ENCODE assay signal across 7 mouse cellular contexts in genomic region chr19:47919966-47920375, GRCm38 (mm10). TPM values are rescaled to one million over a fixed set of nuclear protein-coding genes. Genes with fewer than 3 reads are reported as not detected.
DNase-seq lines count a peak whose midpoint lies in the region; ATAC-seq and TF ChIP-seq lines count a peak whose summit lies in the region.

No protein-coding gene starts in this region.

- peak overlapping the region; percentile 56 for H3K4me2 ChIP-seq in forebrain, embryonic 14.5 days (ENCODE audit: low read length)
- H3K4me2 ChIP-seq in intestine, embryonic 14.5 days (ENCODE audit: low read length): peak overlapping the region; percentile 62
- H3K4me2 ChIP-seq in liver, embryonic 16.5 days (ENCODE audit: low read depth, low read length): peak overlapping the region; percentile 87
- peak overlapping the region; percentile 81 for H3K4me2 ChIP-seq in stomach, embryonic 14.5 days (replicated peaks; ENCODE audit: low read depth, low read length)

- CTCF ChIA-PET in Patski (lab: Charles Lee): interaction anchor here (0.9 to 3.0 kb wide), 10 partner anchors 9 to 55 kb away, joined by 3 to 10 read pairs (median 7); partner anchors contain the start of gene Gsto2

- no peaks in the 10 kb centered on the region for H3K36me3 ChIP-seq in forebrain, embryonic 14.5 days (ENCODE audit: control insufficient read depth, insufficient read depth, low read length)
- no peaks in the 10 kb centered on the region for H3K36me3 ChIP-seq in intestine, embryonic 14.5 days (ENCODE audit: control insufficient read depth, insufficient read depth, low read length)
- no peaks in the 10 kb centered on the region for H3K36me3 ChIP-seq in liver, embryonic 16.5 days (ENCODE audit: control insufficient read depth, insufficient read depth)
- H3K36me3 ChIP-seq in stomach, embryonic 14.5 days (ENCODE audit: control insufficient read depth, insufficient read depth, low read length): no peaks in the 10 kb centered on the region

- no peaks in the 10 kb centered on the region for H3K27me3 ChIP-seq in Patski
- H3K27me3 ChIP-seq in forebrain, embryonic 14.5 days (replicated peaks; ENCODE audit: control insufficient read depth, insufficient read depth, low read length): no peaks in the 10 kb centered on the region
- H3K27me3 ChIP-seq in intestine, embryonic 14.5 days (replicated peaks; ENCODE audit: control insufficient read depth, insufficient read depth, low read length): no peaks in the 10 kb centered on the region
- H3K27me3 ChIP-seq in liver, embryonic 16.5 days (ENCODE audit: control insufficient read depth, insufficient read depth, low read depth, low read length): no peaks in the 10 kb centered on the region
- no peaks in the 10 kb centered on the region for H3K27me3 ChIP-seq in stomach, embryonic 14.5 days (ENCODE audit: control insufficient read depth, insufficient read depth, low read length)

- H3K9me3 ChIP-seq in forebrain, embryonic 14.5 days (replicated peaks; ENCODE audit: control insufficient read depth, low read length): no peaks in the 10 kb centered on the region
- H3K9me3 ChIP-seq in intestine, embryonic 14.5 days (ENCODE audit: control insufficient read depth, low read length): no peaks in the 10 kb centered on the region
- no peaks in the 10 kb centered on the region for H3K9me3 ChIP-seq in liver, embryonic 16.5 days (replicated peaks; ENCODE audit: control insufficient read depth, low read length)
- no peaks in the 10 kb centered on the region for H3K9me3 ChIP-seq in stomach, embryonic 14.5 days (ENCODE audit: control insufficient read depth, low read depth, low read length)

- under 1% methylated on average over 8 of the region's 8 CpGs for WGBS in forebrain, embryonic 14.5 days
- 1% methylated on average over 8 of the region's 8 CpGs for WGBS in intestine, embryonic 14.5 days
- WGBS in liver, embryonic 16.5 days (ENCODE audit: insufficient replicate concordance): 5% methylated on average over 8 of the region's 8 CpGs
- WGBS in stomach, embryonic 14.5 days: 3% methylated on average over 8 of the region's 8 CpGs

- in situ Hi-C loops in Patski (cut with MboI; ENCODE audit: low pct_unique_long_range_greater_than_20kb): no loop called here

- no peak for ATAC-seq in Patski
- ATAC-seq in forebrain, embryonic 14.5 days: peak; percentile 5; the same call in 1 of the 2 replicates
- no peak for ATAC-seq in intestine, embryonic 14.5 days (replicated peaks; ENCODE audit: low FRiP score, low TSS enrichment, low read depth)
- no peak for ATAC-seq in liver, embryonic 16.5 days (ENCODE audit: low read depth)
- peak; percentile 7; the same call in 1 of the 2 replicates for ATAC-seq in stomach, embryonic 14.5 days (ENCODE audit: insufficient number of reproducible peaks, insufficient read depth, low FRiP score, low read depth)
- ATAC-seq in erythroid progenitor cell, adult 5-6 weeks (replicated peaks; ENCODE audit: low FRiP score, poor library complexity, severe bottlenecking): no peak

- H3K4me1 ChIP-seq in forebrain, embryonic 14.5 days (ENCODE audit: control insufficient read depth, insufficient read depth, low read length): peaks cover 17% of the 10 kb centered on the region
- H3K4me1 ChIP-seq in intestine, embryonic 14.5 days (replicated peaks; ENCODE audit: control insufficient read depth, insufficient read depth, low read length): peaks cover 21% of the 10 kb centered on the region
- peaks cover 18% of the 10 kb centered on the region for H3K4me1 ChIP-seq in liver, embryonic 16.5 days (ENCODE audit: control insufficient read depth, low read depth, low read length)
- peaks cover 18% of the 10 kb centered on the region for H3K4me1 ChIP-seq in stomach, embryonic 14.5 days (ENCODE audit: control insufficient read depth, insufficient read depth, low read length)

- DNase-seq in Patski (ENCODE audit: low read depth, low spot score): peak; percentile 41
- DNase-seq in forebrain, embryonic 14.5 days (ENCODE audit: low spot score): peak; percentile 51
- DNase-seq in intestine, embryonic 14.5 days (ENCODE audit: low spot score): peak; percentile 80
- no peak for DNase-seq in layer of hippocampus, postnatal 10 days (ENCODE audit: low spot score in 2 of 2)

- H3K4me3 ChIP-seq in forebrain, embryonic 14.5 days (ENCODE audit: low read depth, low read length): peak overlapping the region; percentile 61
- H3K4me3 ChIP-seq in intestine, embryonic 14.5 days (ENCODE audit: low read depth, low read length): peak overlapping the region; percentile 85
- H3K4me3 ChIP-seq in liver, embryonic 16.5 days (ENCODE audit: low read depth, low read length): peak overlapping the region; percentile 81
- peak overlapping the region; percentile 88 for H3K4me3 ChIP-seq in stomach, embryonic 14.5 days (ENCODE audit: low read depth, low read length)

- TF ChIP-seq CTCF in Patski (IDR thresholded peaks at IDR 0.05): no peak

- peak overlapping the region; percentile 75 for H3K9ac ChIP-seq in forebrain, embryonic 14.5 days (ENCODE audit: low read length)
- peak overlapping the region; percentile 79 for H3K9ac ChIP-seq in intestine, embryonic 14.5 days (ENCODE audit: low read length)
- H3K9ac ChIP-seq in liver, embryonic 16.5 days (ENCODE audit: low read depth, low read length): peak overlapping the region; percentile 42
- peak overlapping the region; percentile 77; the same call in 1 of the 2 replicates for H3K9ac ChIP-seq in stomach, embryonic 14.5 days (replicated peaks; ENCODE audit: low read depth, low read length)

- POLR2A ChIA-PET in Patski (lab: Charles Lee): interaction anchor here (0.7 to 1.4 kb wide), 5 partner anchors 9 to 25 kb away, joined by 3 to 5 read pairs (median 3); no protein-coding TSS in a partner anchor

- peak overlapping the region; percentile 74; the same call in 1 of the 2 replicates for H3K27ac ChIP-seq in forebrain, embryonic 14.5 days (ENCODE audit: low read depth, low read length)
- H3K27ac ChIP-seq in intestine, embryonic 14.5 days (ENCODE audit: low read depth): peak overlapping the region; percentile 97
- H3K27ac ChIP-seq in liver, embryonic 16.5 days (ENCODE audit: low read length): peak overlapping the region; percentile 68; the same call in 1 of the 2 replicates
- peak overlapping the region; percentile 94 for H3K27ac ChIP-seq in stomach, embryonic 14.5 days (ENCODE audit: low read length)

RNA-seq across cellular contexts. Expression of gene Itprip, which starts 0.9 kb away (rescaled TPM):
- 16.8 TPM for polyA plus RNA-seq in Patski (2021)
- 5.4 and 6.4 TPM in 2 replicates for polyA plus RNA-seq in forebrain, embryonic 14.5 days (2014; fragmentation: Nextera tagmentation; extraction: Ambion mirVana)
- 9.9 and 13.0 TPM in 2 replicates for polyA plus RNA-seq in intestine, embryonic 14.5 days (2014; fragmentation: Nextera tagmentation; extraction: Ambion mirVana)
- 4.0 and 4.3 TPM in 2 replicates for polyA plus RNA-seq in liver, embryonic 16.5 days (2015; fragmentation: Nextera tagmentation; extraction: Ambion mirVana)
- polyA plus RNA-seq in stomach, embryonic 14.5 days (2014; fragmentation: Nextera tagmentation; extraction: Ambion mirVana): 9.3 and 11.0 TPM in 2 replicates
- 5.8 and 11.7 TPM in 2 replicates for total RNA-seq in erythroid progenitor cell, adult 5-6 weeks (2015; ENCODE audit: low replicate concordance)
- 1.6 and 2.3 TPM in 2 replicates for total RNA-seq in erythroid progenitor cell, adult 5-6 weeks (2017; ENCODE audit: low replicate concordance)
- total RNA-seq in layer of hippocampus, postnatal 10 days (2021): 1 to 10 TPM; 2.5 to 2.6 TPM

RNA-seq across cellular contexts. Expression of gene Cfap43, which starts 0.9 kb away (rescaled TPM):
- polyA plus RNA-seq in Patski (2021): 0.21 TPM
- 0.99 and 1.4 TPM in 2 replicates for polyA plus RNA-seq in forebrain, embryonic 14.5 days (2014; fragmentation: Nextera tagmentation; extraction: Ambion mirVana)
- polyA plus RNA-seq in intestine, embryonic 14.5 days (2014; fragmentation: Nextera tagmentation; extraction: Ambion mirVana): 0.11 TPM in 2 replicates
- polyA plus RNA-seq in liver, embryonic 16.5 days (2015; fragmentation: Nextera tagmentation; extraction: Ambion mirVana): 0.01 TPM in 1 of 2 replicates, not detected in the other
- 0.21 and 0.97 TPM in 2 replicates for polyA plus RNA-seq in stomach, embryonic 14.5 days (2014; fragmentation: Nextera tagmentation; extraction: Ambion mirVana)
- not detected in 2 replicates for total RNA-seq in erythroid progenitor cell, adult 5-6 weeks (2015; ENCODE audit: low replicate concordance)
- not detected in 2 replicates for total RNA-seq in erythroid progenitor cell, adult 5-6 weeks (2017; ENCODE audit: low replicate concordance)
- total RNA-seq in layer of hippocampus, postnatal 10 days (2021): 1 to 10 TPM; 2.1 to 4.0 TPM

RNA-seq across cellular contexts. Expression of gene Cfap58, which starts 17.5 kb away (rescaled TPM):
- polyA plus RNA-seq in Patski (2021): not detected
- polyA plus RNA-seq in forebrain, embryonic 14.5 days (2014; fragmentation: Nextera tagmentation; extraction: Ambion mirVana): 0.37 and 0.50 TPM in 2 replicates
- not detected in 2 replicates for polyA plus RNA-seq in intestine, embryonic 14.5 days (2014; fragmentation: Nextera tagmentation; extraction: Ambion mirVana)
- polyA plus RNA-seq in liver, embryonic 16.5 days (2015; fragmentation: Nextera tagmentation; extraction: Ambion mirVana): not detected in 2 replicates
- not detected in 2 replicates for polyA plus RNA-seq in stomach, embryonic 14.5 days (2014; fragmentation: Nextera tagmentation; extraction: Ambion mirVana)
- total RNA-seq in erythroid progenitor cell, adult 5-6 weeks (2015; ENCODE audit: low replicate concordance): not detected in 2 replicates
- total RNA-seq in erythroid progenitor cell, adult 5-6 weeks (2017; ENCODE audit: low replicate concordance): not detected in 2 replicates
- total RNA-seq in layer of hippocampus, postnatal 10 days (2021): under 1 TPM; 0.60 to 0.98 TPM

RNA-seq across cellular contexts. Expression of gene Gsto2, which starts 54.6 kb away (rescaled TPM):
- polyA plus RNA-seq in Patski (2021): 2.0 TPM
- polyA plus RNA-seq in forebrain, embryonic 14.5 days (2014; fragmentation: Nextera tagmentation; extraction: Ambion mirVana): 1.1 TPM in 2 replicates
- 1.0 and 1.1 TPM in 2 replicates for polyA plus RNA-seq in intestine, embryonic 14.5 days (2014; fragmentation: Nextera tagmentation; extraction: Ambion mirVana)
- 0.07 and 0.08 TPM in 2 replicates for polyA plus RNA-seq in liver, embryonic 16.5 days (2015; fragmentation: Nextera tagmentation; extraction: Ambion mirVana)
- 1.1 and 1.5 TPM in 2 replicates for polyA plus RNA-seq in stomach, embryonic 14.5 days (2014; fragmentation: Nextera tagmentation; extraction: Ambion mirVana)
- not detected in 2 replicates for total RNA-seq in erythroid progenitor cell, adult 5-6 weeks (2015; ENCODE audit: low replicate concordance)
- not detected in 2 replicates for total RNA-seq in erythroid progenitor cell, adult 5-6 weeks (2017; ENCODE audit: low replicate concordance)
- 1 to 10 TPM; 1.3 to 1.4 TPM for total RNA-seq in layer of hippocampus, postnatal 10 days (2021)

Comparison
In these comparisons a context has a peak if more than half of its experiments do, and no peak if none do; other contexts are left out.
1. ATAC-seq: peak in forebrain, embryonic 14.5 days (single experiment) and stomach, embryonic 14.5 days (single experiment); none in Patski (single experiment), intestine, embryonic 14.5 days (single experiment), liver, embryonic 16.5 days (single experiment) and erythroid progenitor cell, adult 5-6 weeks (single experiment).
2. DNase-seq: peak in Patski (single experiment), forebrain, embryonic 14.5 days (single experiment) and intestine, embryonic 14.5 days (single experiment); none in layer of hippocampus, postnatal 10 days (0 of 2).
3. Peak in every context shown above with its lines, with median percentiles within 50 percentile points of each other: H3K27ac ChIP-seq, H3K4me2 ChIP-seq, H3K4me3 ChIP-seq and H3K9ac ChIP-seq.